ENCODE assay signal across 9 mouse cellular contexts in genomic region chr8:121083936-121084209, GRCm38 (mm10). TPM values are rescaled to one million over a fixed set of nuclear protein-coding genes. Genes with fewer than 3 reads are reported as not detected.
DNase-seq lines count a peak whose midpoint lies in the region; ATAC-seq and TF ChIP-seq lines count a peak whose summit lies in the region.
"Had no signal": no experiment of that assay in that cellular context is flagged by ENCODE, and none has a peak within 500 bp of the region (broad histone marks: within the 10 kb centered on the region; RNA-seq: fewer than 3 reads in every experiment).

No protein-coding gene starts in this region.

- H3K4me1 ChIP-seq in lung, embryonic 14.5 days (ENCODE audit: insufficient read depth): no peaks in the 10 kb centered on the region
- H3K4me1 ChIP-seq in forebrain, embryonic 12.5 days: peaks cover 25% of the 10 kb centered on the region
- H3K4me1 ChIP-seq in limb, embryonic 10.5 days: peaks cover 54% of the 10 kb centered on the region
- H3K4me1 ChIP-seq in neural tube, embryonic 14.5 days (ENCODE audit: control insufficient read depth, insufficient read depth, low read length): 0 out of 2 replicates have a peak, but pooled peaks cover 11% of the 10 kb centered on the region

- peaks cover 74% of the 10 kb centered on the region for H3K27me3 ChIP-seq in lung, embryonic 14.5 days (ENCODE audit: insufficient read depth, low read length)
- peaks cover 99% of the 10 kb centered on the region for H3K27me3 ChIP-seq in forebrain, embryonic 12.5 days
- peaks cover 100% of the 10 kb centered on the region for H3K27me3 ChIP-seq in limb, embryonic 10.5 days (ENCODE audit: low read depth, poor library complexity, severe bottlenecking)
- peaks cover 86% of the 10 kb centered on the region for H3K27me3 ChIP-seq in neural tube, embryonic 14.5 days (ENCODE audit: control insufficient read depth, insufficient read depth, low read length)

- peak overlapping the region; percentile 76 for H3K4me3 ChIP-seq in lung, embryonic 14.5 days (ENCODE audit: low read depth, low read length)
- peak overlapping the region; percentile 47 for H3K4me3 ChIP-seq in forebrain, embryonic 12.5 days (replicated peaks)
- peak overlapping the region; percentile 65 for H3K4me3 ChIP-seq in limb, embryonic 10.5 days
- H3K4me3 ChIP-seq in neural tube, embryonic 14.5 days (ENCODE audit: low read depth, low read length): peak overlapping the region; percentile 29

- no peaks in the 10 kb centered on the region for H3K9me3 ChIP-seq in lung, embryonic 14.5 days (ENCODE audit: low read depth, low read length)
- H3K9me3 ChIP-seq in forebrain, embryonic 12.5 days: no peaks in the 10 kb centered on the region
- no peaks in the 10 kb centered on the region for H3K9me3 ChIP-seq in limb, embryonic 10.5 days (replicated peaks)
- no peaks in the 10 kb centered on the region for H3K9me3 ChIP-seq in neural tube, embryonic 14.5 days (ENCODE audit: control insufficient read depth, low read length)

- H3K4me2 ChIP-seq in lung, embryonic 14.5 days: peak overlapping the region; percentile 84
- H3K4me2 ChIP-seq in forebrain, embryonic 12.5 days: peak overlapping the region; percentile 86
- peak overlapping the region; percentile 56 for H3K4me2 ChIP-seq in neural tube, embryonic 14.5 days (ENCODE audit: low read depth, low read length)

- peak overlapping the region; percentile 99 for H3K27ac ChIP-seq in lung, embryonic 14.5 days (ENCODE audit: low read depth)
- H3K27ac ChIP-seq in forebrain, embryonic 12.5 days: no peak overlapping the region
- H3K27ac ChIP-seq in limb, embryonic 10.5 days: peak overlapping the region; percentile 78
- no peak overlapping the region for H3K27ac ChIP-seq in neural tube, embryonic 14.5 days (ENCODE audit: low read depth, low read length)

- WGBS in lung, embryonic 14.5 days: 0% methylated on average over 9 of the region's 27 CpGs
- WGBS in forebrain, embryonic 12.5 days: 1% methylated on average over 20 of the region's 27 CpGs
- WGBS in limb, embryonic 10.5 days: under 1% methylated on average over 21 of the region's 27 CpGs
- WGBS in neural tube, embryonic 14.5 days: 3% methylated on average over 12 of the region's 27 CpGs

- no peak for TF ChIP-seq CTCF in lung, embryonic 14.5 days (IDR thresholded peaks at IDR 0.05; ENCODE audit: low read depth)

- DNase-seq in lung, embryonic 14.5 days: no peak
- no peak for DNase-seq in lung, postnatal 25 days (ENCODE audit: low spot score)
- no peak for DNase-seq in limb, embryonic 10.5 days (ENCODE audit: low spot score)
- no peak for DNase-seq in urinary bladder, postnatal 25 days (ENCODE audit: low spot score)
- DNase-seq in thymus, postnatal 4 days: no peak
- no peak for DNase-seq in adrenal gland, postnatal 36 days

- peak; percentile 67 for ATAC-seq in lung, embryonic 14.5 days (ENCODE audit: insufficient read depth)
- no peak for ATAC-seq in forebrain, embryonic 12.5 days (ENCODE audit: low FRiP score)
- ATAC-seq in neural tube, embryonic 14.5 days (ENCODE audit: low read depth): no peak

- peaks cover 30% of the 10 kb centered on the region for H3K36me3 ChIP-seq in lung, embryonic 14.5 days (ENCODE audit: insufficient read depth)
- H3K36me3 ChIP-seq in forebrain, embryonic 12.5 days (replicated peaks): no peaks in the 10 kb centered on the region
- no peaks in the 10 kb centered on the region for H3K36me3 ChIP-seq in limb, embryonic 10.5 days
- no peaks in the 10 kb centered on the region for H3K36me3 ChIP-seq in neural tube, embryonic 14.5 days (ENCODE audit: control insufficient read depth, insufficient read depth, low read length)

- H3K9ac ChIP-seq in lung, embryonic 14.5 days: peak overlapping the region; percentile 87
- H3K9ac ChIP-seq in forebrain, embryonic 12.5 days: peak overlapping the region; percentile 21; the same call in 1 of the 2 replicates
- no peak overlapping the region; the same call in 1 of the 2 replicates for H3K9ac ChIP-seq in neural tube, embryonic 14.5 days (replicated peaks; ENCODE audit: low read depth, low read length)

RNA-seq across cellular contexts. Expression of gene Foxf1, which starts 0.3 kb away (rescaled TPM):
- polyA plus RNA-seq in lung, embryonic 14.5 days (2014; fragmentation: Nextera tagmentation; extraction: Ambion mirVana): 167 and 180 TPM in 2 replicates
- polyA plus RNA-seq in forebrain, embryonic 12.5 days (2016; fragmentation: Nextera tagmentation; extraction: Ambion mirVana): 0.08 and 1.0 TPM in 2 replicates
- 0.48 and 4.4 TPM in 2 replicates for polyA plus RNA-seq in limb, embryonic 10.5 days (2016; fragmentation: Nextera tagmentation; extraction: Ambion mirVana)
- 0.16 and 1.3 TPM in 2 replicates for polyA plus RNA-seq in neural tube, embryonic 14.5 days (2014; fragmentation: Nextera tagmentation; extraction: Ambion mirVana)
- total RNA-seq in adrenal gland, postnatal 36 days (2021): 1 to 10 TPM in 1 of 2 experiments, under 1 TPM in 1; 0.40 to 1.8 TPM
- total RNA-seq: megakaryocyte progenitor cell, adult 5-6 weeks had no signal

RNA-seq across cellular contexts. Expression of gene Mthfsd, which starts 24.3 kb away (rescaled TPM):
- polyA plus RNA-seq in lung, embryonic 14.5 days (2014; fragmentation: Nextera tagmentation; extraction: Ambion mirVana): 57.6 and 63.1 TPM in 2 replicates
- 55.0 and 60.2 TPM in 2 replicates for polyA plus RNA-seq in forebrain, embryonic 12.5 days (2016; fragmentation: Nextera tagmentation; extraction: Ambion mirVana)
- polyA plus RNA-seq in limb, embryonic 10.5 days (2016; fragmentation: Nextera tagmentation; extraction: Ambion mirVana): 58.5 and 67.6 TPM in 2 replicates
- polyA plus RNA-seq in neural tube, embryonic 14.5 days (2014; fragmentation: Nextera tagmentation; extraction: Ambion mirVana): 43.3 and 53.4 TPM in 2 replicates
- 10 to 100 TPM; 29.5 to 30.6 TPM for total RNA-seq in adrenal gland, postnatal 36 days (2021)

RNA-seq across cellular contexts. Expression of gene Foxc2, which starts 32.1 kb away (rescaled TPM):
- polyA plus RNA-seq in lung, embryonic 14.5 days (2014; fragmentation: Nextera tagmentation; extraction: Ambion mirVana): 1.1 and 1.9 TPM in 2 replicates
- polyA plus RNA-seq in forebrain, embryonic 12.5 days (2016; fragmentation: Nextera tagmentation; extraction: Ambion mirVana): 3.3 and 4.6 TPM in 2 replicates
- 2.3 and 3.3 TPM in 2 replicates for polyA plus RNA-seq in limb, embryonic 10.5 days (2016; fragmentation: Nextera tagmentation; extraction: Ambion mirVana)
- 0.16 and 3.3 TPM in 2 replicates for polyA plus RNA-seq in neural tube, embryonic 14.5 days (2014; fragmentation: Nextera tagmentation; extraction: Ambion mirVana)
- 1 to 10 TPM; 4.9 to 8.3 TPM for total RNA-seq in adrenal gland, postnatal 36 days (2021)
- total RNA-seq: megakaryocyte progenitor cell, adult 5-6 weeks had no signal

RNA-seq across cellular contexts. Expression of gene Foxl1, which starts 43.9 kb away (rescaled TPM):
- polyA plus RNA-seq in lung, embryonic 14.5 days (2014; fragmentation: Nextera tagmentation; extraction: Ambion mirVana): 6.8 and 7.9 TPM in 2 replicates
- polyA plus RNA-seq in forebrain, embryonic 12.5 days (2016; fragmentation: Nextera tagmentation; extraction: Ambion mirVana): 0.18 and 0.36 TPM in 2 replicates
- polyA plus RNA-seq in limb, embryonic 10.5 days (2016; fragmentation: Nextera tagmentation; extraction: Ambion mirVana): 0.13 and 0.15 TPM in 2 replicates
- 0.09 TPM in 1 of 2 replicates, not detected in the other for polyA plus RNA-seq in neural tube, embryonic 14.5 days (2014; fragmentation: Nextera tagmentation; extraction: Ambion mirVana)
- under 1 TPM; 0.16 to 0.40 TPM for total RNA-seq in adrenal gland, postnatal 36 days (2021)
- total RNA-seq: megakaryocyte progenitor cell, adult 5-6 weeks had no signal

Comparison
In these comparisons a context has a peak if more than half of its experiments do, and no peak if none do; other contexts are left out.
1. H3K27ac ChIP-seq: peak in lung, embryonic 14.5 days (single experiment) and limb, embryonic 10.5 days (single experiment); none in forebrain, embryonic 12.5 days (single experiment) and neural tube, embryonic 14.5 days (single experiment).
2. RNA of gene Foxf1, which starts 0.3 kb away (polyA plus RNA-seq): 167 to 180 TPM in lung, embryonic 14.5 days; 0.08 to 1.0 TPM in forebrain, embryonic 12.5 days, 0.48 to 4.4 TPM in limb, embryonic 10.5 days and 0.16 to 1.3 TPM in neural tube, embryonic 14.5 days; every median in the first group is over 10 times any median in the second.
3. Peak in every context shown above with its lines, with median percentiles within 50 percentile points of each other: H3K4me2 ChIP-seq and H3K4me3 ChIP-seq.